Mouse (Mus musculus) thymus, postnatal 0 days (tissue): Measurements from ENCODE around the gene Smpd3. TPM values are rescaled to one million over a fixed set of nuclear protein-coding genes. Genes with fewer than 3 reads are reported as not detected.

Experiments used
- DNase-seq: peaks from one replicate; pipeline ENCODE4 v3.0.0-alpha.2; 2015; ENCODE audit warnings: low spot score
- polyA plus RNA-seq: library from polyadenylated mRNA; unstranded; fragments of >200 nt; fragmentation: Nextera tagmentation; extraction: Ambion mirVana; gene quantifications from 2 replicates; pipeline ENCODE4 v1.2.1, GENCODE M21; 2015

Smpd3 gene
- polyA plus RNA-seq, 1 experiment from 2014 or later, result 1.5 TPM

DNA sequence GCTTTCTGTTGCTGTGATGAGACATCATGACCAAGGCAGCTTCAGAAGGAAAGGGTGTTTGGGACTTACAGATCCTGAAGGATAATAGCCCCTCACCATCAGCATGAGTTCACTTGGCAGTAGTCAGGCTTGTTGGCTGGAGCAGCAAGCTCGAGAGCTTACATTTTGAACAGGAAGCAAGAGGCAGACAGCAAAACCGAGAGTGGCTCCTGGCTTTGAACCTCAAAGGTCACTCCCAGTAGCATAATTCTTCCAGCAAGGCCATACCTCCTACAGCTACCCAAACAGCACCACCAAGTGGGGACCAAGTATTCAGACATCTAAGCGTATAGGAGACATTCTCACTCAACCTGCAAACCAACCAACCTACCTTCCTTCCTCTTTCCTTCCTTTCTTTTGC lies 105.0 kb downstream of the Smpd3 start:
- DNase-seq, result no peak

DNA sequence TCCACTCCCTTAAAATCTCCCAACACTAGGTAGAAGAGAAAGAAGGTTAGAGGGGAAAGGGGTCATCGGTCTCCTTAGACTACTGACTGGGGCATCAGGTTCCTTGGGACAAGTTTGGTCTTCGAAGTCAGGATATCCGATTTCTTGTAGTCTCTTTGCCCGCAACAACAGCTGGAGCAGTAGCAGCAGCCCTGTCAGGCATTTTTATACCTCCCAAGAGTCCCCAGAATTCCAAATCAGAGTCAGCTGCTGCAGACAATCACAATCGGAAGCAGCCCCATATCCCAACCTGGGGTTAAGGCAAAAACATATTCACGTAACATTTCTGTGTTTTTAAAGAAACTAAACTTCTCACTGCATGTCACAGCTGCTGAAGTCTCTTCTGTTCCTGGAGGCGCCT lies 106.3 kb downstream of the Smpd3 start:
- DNase-seq, result no peak

DNA sequence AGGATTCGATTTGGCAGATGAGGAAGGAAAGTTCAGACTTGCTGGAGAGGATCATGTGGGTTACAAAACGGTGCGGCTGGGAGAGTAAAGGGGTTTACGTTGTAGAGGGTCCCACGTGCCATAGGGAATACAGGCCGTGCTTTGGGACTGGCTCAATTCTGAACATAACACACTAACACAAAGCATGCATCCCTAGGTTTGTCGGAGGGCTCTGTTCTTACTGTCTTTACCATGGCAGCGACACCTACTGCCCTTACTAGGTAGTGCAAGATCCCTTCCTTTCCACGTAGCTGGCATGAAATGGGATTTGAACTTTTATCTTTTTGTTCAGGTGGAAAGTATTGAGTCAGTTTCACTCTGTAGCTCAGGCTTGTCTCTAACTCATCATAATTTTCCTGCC lies 111.2 kb downstream of the Smpd3 start:
- DNase-seq, result peak; percentile 50

DNA sequence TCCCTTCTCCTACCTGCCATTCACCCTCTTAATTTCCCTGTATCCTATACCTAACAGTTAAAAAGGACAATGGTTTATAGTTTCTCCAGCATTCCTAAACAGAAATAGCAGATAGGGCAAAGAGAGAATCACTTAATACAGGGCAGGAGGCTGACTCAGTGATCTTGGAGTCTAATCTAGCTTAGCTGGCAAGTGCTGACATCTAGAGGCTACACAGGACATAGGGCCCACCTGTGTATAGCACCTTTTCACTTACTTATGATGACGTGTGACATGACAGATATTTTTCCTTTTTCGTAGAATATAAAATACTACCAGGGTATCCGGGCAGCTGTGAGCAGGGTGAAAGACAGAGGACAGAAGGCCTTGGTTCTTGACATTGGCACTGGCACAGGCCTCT lies 118.2 kb downstream of the Smpd3 start:
- no peak for DNase-seq

DNA sequence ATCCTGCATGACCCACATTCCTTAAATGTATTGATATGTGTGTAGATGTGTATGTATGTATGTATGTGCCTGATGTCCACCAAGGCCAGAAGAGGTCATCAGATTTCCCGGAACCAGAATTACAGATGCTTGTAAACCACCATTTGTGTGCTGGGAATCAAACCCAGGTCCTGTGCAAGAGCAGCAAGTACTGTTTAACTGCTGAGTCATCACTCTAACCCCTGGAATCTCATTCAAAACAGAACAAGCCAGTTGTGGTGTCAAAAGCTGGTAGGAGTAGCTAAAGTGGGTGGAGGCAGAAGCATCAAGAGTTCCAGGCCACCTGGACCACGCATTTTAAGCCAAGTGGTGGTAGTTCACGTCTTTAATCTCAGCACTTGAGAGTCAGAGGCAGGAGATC lies 123.8 kb downstream of the Smpd3 start:
- DNase-seq, result no peak

DNA sequence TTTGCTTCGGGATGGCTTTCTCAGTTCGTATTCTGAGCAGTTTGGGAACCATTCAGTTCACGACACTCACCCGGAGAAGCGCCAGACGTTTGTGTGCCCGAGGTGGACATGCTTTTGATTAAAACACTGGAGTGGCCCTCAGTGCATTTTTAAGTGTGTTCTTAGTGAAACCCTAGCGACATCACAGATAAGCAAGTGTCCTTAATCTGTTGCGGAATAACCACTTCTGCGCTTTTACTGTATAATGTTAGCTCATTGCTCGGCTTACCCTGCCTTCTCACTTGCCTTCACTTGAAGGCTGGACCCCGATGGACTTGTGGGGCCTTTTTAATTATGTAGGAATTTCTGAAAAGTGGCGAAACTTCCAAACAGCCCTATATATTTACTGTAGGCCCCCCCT lies 126.4 kb downstream of the Smpd3 start:
- no peak for DNase-seq

DNA sequence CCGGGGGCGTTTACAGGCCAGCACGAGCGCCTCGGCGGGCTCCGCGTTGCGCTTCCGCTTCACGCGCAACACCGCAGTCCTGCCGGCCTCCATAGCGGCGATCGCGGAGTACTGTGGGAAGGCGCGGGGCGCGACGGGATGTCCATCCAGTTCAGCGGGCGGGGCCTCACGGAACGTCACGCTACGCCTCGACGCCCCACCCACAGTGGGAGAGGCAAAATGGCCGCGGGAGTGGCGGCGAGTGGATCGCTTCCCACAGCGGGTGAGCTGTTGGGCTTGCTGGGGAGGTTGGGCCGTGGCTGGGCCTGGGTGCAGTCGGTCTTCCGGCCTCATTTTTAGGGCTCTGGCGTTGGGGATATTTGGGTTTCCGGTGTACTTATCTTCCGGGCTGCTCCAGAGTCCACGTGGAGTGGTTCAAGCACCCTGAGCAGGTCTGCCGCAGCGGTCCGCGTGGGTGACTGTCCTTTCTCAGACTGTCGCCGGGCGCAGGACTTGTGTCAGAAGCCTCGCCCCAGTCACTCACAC lies 126.9 kb downstream of the Smpd3 start, which contains the start of the genes Slc7a6os and Prmt7:
Slc7a6os (minus strand) TSS at position 115 of the 525 bp plus-strand sequence.
Prmt7 (plus strand) TSS at position 116 of the 525 bp plus-strand sequence.
- DNase-seq, result peak; percentile 94

DNA sequence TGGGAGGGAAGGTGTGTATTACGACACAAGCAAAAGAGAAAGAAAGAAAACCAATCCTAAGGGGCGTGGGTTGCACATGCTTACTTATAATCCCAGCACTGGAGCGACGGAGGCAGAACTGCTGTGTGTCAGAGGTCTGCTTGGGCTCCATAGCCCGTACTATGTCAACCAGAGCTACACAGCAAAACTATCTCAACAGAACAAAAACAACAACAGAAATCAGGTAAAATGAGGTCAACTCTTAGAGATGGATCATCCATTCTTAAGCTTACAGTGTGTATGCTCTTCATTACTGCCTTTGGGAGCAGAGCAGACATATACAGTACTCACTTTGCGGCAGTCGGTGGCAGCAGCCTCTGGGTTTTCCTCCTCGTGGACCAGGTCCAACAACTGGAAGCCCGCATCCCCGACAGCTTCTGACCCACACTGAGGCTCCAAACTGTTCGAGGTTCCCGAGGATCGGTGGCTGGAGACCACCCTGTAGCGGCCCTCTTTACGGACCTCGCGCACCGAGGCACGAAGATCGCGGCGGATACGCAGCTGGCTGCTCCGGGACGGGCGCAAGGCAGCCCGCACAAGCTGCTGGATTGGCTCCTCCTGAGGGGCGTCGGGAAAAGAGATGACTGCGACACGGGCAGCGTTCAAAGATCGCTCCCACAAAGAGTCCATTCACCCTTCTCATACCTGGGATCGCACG lies 127.6 kb downstream of the Smpd3 start:
- DNase-seq, result no peak

Other genes starting within 250 kb of the Smpd3 start
- 8.8 and 9.6 TPM in 2 replicates for gene Esrp2, start 201.0 kb downstream of the Smpd3 start, polyA plus RNA-seq
- gene Pla2g15, start 187.6 kb downstream of the Smpd3 start, polyA plus RNA-seq, result 11.0 and 11.7 TPM in 2 replicates
- 86.2 and 87.1 TPM in 2 replicates for gene Slc7a6, start 169.1 kb downstream of the Smpd3 start, polyA plus RNA-seq
- 42.9 and 47.5 TPM in 2 replicates for gene Slc7a6os, start 127.1 kb downstream of the Smpd3 start, polyA plus RNA-seq
- gene Prmt7, start 127.1 kb downstream of the Smpd3 start, polyA plus RNA-seq, result 42.8 and 44.5 TPM in 2 replicates
- 10.5 and 11.9 TPM in 2 replicates for gene Zfp90, start 77.3 kb upstream of the Smpd3 start, polyA plus RNA-seq
- not detected in 2 replicates for gene 6030452D12Rik, start 162.5 kb upstream of the Smpd3 start, polyA plus RNA-seq
- 7.7 and 8.6 TPM in 2 replicates for gene Cdh3, start 172.9 kb upstream of the Smpd3 start, polyA plus RNA-seq
- 11.8 and 15.3 TPM in 2 replicates for gene Gm10073, start 235.5 kb upstream of the Smpd3 start, polyA plus RNA-seq